Comparison of ENCODE assay signal across 8 mouse cellular contexts in genomic region chr2:131686748-131687147, GRCm38 (mm10).
A peak's percentile ranks its signal among the peaks of the same experiment; 100 is the strongest.
DNase-seq lines count a peak whose midpoint lies in the region; ATAC-seq and TF ChIP-seq lines count a peak whose summit lies in the region.

No protein-coding gene starts in this region.

- H3K27ac ChIP-seq in hindbrain, postnatal 0 days: no peak overlapping the region
- H3K27ac ChIP-seq in hindbrain, embryonic 13.5 days: no peak overlapping the region
- peak overlapping the region; percentile 83 for H3K27ac ChIP-seq in heart, embryonic 11.5 days (ENCODE audit: low read depth, low read length)

- peak; percentile 55 for DNase-seq in hindbrain, postnatal 0 days (ENCODE audit: low spot score)
- DNase-seq in adrenal gland, postnatal 36 days: peak; percentile 55 to 65
- DNase-seq in lung, postnatal 10 days: peak; percentile 59
- no peak for DNase-seq in liver
- no peak for DNase-seq in Muller cell, postnatal 12 days (ENCODE audit: inconsistent ontology term)

- H3K9me3 ChIP-seq in hindbrain, postnatal 0 days (ENCODE audit: low read length): no peaks in the 10 kb centered on the region
- H3K9me3 ChIP-seq in hindbrain, embryonic 13.5 days: no peaks in the 10 kb centered on the region
- H3K9me3 ChIP-seq in heart, embryonic 11.5 days (replicated peaks; ENCODE audit: control insufficient read depth, low read length): no peaks in the 10 kb centered on the region

- no peak overlapping the region for H3K4me3 ChIP-seq in hindbrain, postnatal 0 days (ENCODE audit: low read length)
- no peak overlapping the region for H3K4me3 ChIP-seq in hindbrain, embryonic 13.5 days
- no peak overlapping the region for H3K4me3 ChIP-seq in heart, embryonic 11.5 days (ENCODE audit: low read depth, low read length)

- no peaks in the 10 kb centered on the region for H3K4me1 ChIP-seq in hindbrain, postnatal 0 days (ENCODE audit: insufficient read depth, low read length)
- H3K4me1 ChIP-seq in hindbrain, embryonic 13.5 days (replicated peaks): no peaks in the 10 kb centered on the region
- H3K4me1 ChIP-seq in heart, embryonic 11.5 days (ENCODE audit: control insufficient read depth, insufficient read depth, low read length): peaks cover 5% of the 10 kb centered on the region; the same call in 1 of the 2 replicates

- ATAC-seq in hindbrain, postnatal 0 days: no peak
- no peak for ATAC-seq in hindbrain, embryonic 13.5 days (ENCODE audit: low FRiP score)
- ATAC-seq in heart, embryonic 11.5 days (replicated peaks; ENCODE audit: insufficient number of reproducible peaks, low FRiP score, low TSS enrichment): no peak
- no peak for ATAC-seq in activated CD4-positive, CD25-positive, alpha-beta regulatory T cell, adult 4 months

- WGBS in hindbrain, postnatal 0 days: 50% methylated on average over 2 of the region's 2 CpGs
- WGBS in hindbrain, embryonic 13.5 days: 59% methylated on average over 2 of the region's 2 CpGs
- WGBS in heart, embryonic 11.5 days (ENCODE audit: insufficient replicate concordance): 51% methylated on average over 2 of the region's 2 CpGs

- no peaks in the 10 kb centered on the region for H3K27me3 ChIP-seq in hindbrain, postnatal 0 days (ENCODE audit: insufficient read depth, low read length)
- no peaks in the 10 kb centered on the region for H3K27me3 ChIP-seq in hindbrain, embryonic 13.5 days
- H3K27me3 ChIP-seq in heart, embryonic 11.5 days (ENCODE audit: control insufficient read depth, insufficient read depth, low read length): no peaks in the 10 kb centered on the region

- H3K4me2 ChIP-seq in hindbrain, postnatal 0 days (ENCODE audit: low read depth, low read length): no peak overlapping the region
- no peak overlapping the region for H3K4me2 ChIP-seq in hindbrain, embryonic 13.5 days
- no peak overlapping the region for H3K4me2 ChIP-seq in heart, embryonic 11.5 days

- H3K36me3 ChIP-seq in hindbrain, postnatal 0 days (ENCODE audit: insufficient read depth, low read length): no peaks in the 10 kb centered on the region
- H3K36me3 ChIP-seq in hindbrain, embryonic 13.5 days: no peaks in the 10 kb centered on the region
- no peaks in the 10 kb centered on the region for H3K36me3 ChIP-seq in heart, embryonic 11.5 days (ENCODE audit: control insufficient read depth, insufficient read depth, low read length)

- TF ChIP-seq CTCF in hindbrain, postnatal 0 days (IDR thresholded peaks at IDR 0.05; ENCODE audit: low read depth): no peak

- H3K9ac ChIP-seq in hindbrain, postnatal 0 days (replicated peaks; ENCODE audit: low read length): no peak overlapping the region
- H3K9ac ChIP-seq in hindbrain, embryonic 13.5 days: no peak overlapping the region
- H3K9ac ChIP-seq in heart, embryonic 11.5 days (ENCODE audit: low read depth, low read length): peak overlapping the region; percentile 29; the same call in 1 of the 2 replicates

Comparison
In these comparisons a context has a peak if more than half of its experiments do, and no peak if none do; other contexts are left out.
1. DNase-seq: peak in hindbrain, postnatal 0 days (single experiment), adrenal gland, postnatal 36 days (2 of 2) and lung, postnatal 10 days (single experiment); none in liver (single experiment) and Muller cell, postnatal 12 days (single experiment).